8 mouse cellular contexts compared by ENCODE assay signal in genomic region chr6:139248920-139249547, GRCm38 (mm10).
DNase-seq lines count a peak whose midpoint lies in the region; ATAC-seq and TF ChIP-seq lines count a peak whose summit lies in the region.

No protein-coding gene starts in this region.

- no peak overlapping the region for H3K4me3 ChIP-seq in ES-Bruce4 (ENCODE audit: low read depth, low read length)
- H3K4me3 ChIP-seq in heart, postnatal 0 days (ENCODE audit: low read depth, low read length), result no peak overlapping the region
- no peak overlapping the region for H3K4me3 ChIP-seq in lung, embryonic 16.5 days (ENCODE audit: low read length)

- H3K9ac ChIP-seq in ES-Bruce4 (ENCODE audit: low read depth, poor library complexity, severe bottlenecking), result no peak overlapping the region
- H3K9ac ChIP-seq in heart, postnatal 0 days (replicated peaks; ENCODE audit: low read depth, low read length), result no peak overlapping the region
- H3K9ac ChIP-seq in lung, embryonic 16.5 days (ENCODE audit: low read length), result no peak overlapping the region

- peak; percentile 68 for TF ChIP-seq CTCF in ES-Bruce4 (IDR thresholded peaks at IDR 0.05; ENCODE audit: low read depth, low read length)
- TF ChIP-seq CTCF in heart, postnatal 0 days (IDR thresholded peaks at IDR 0.05; ENCODE audit: low read depth), result peak; percentile 84

- TF ChIP-seq POLR2A in ES-Bruce4 (IDR thresholded peaks at IDR 0.05; ENCODE audit: insufficient read depth, low read length), result no peak

- H3K4me2 ChIP-seq in heart, postnatal 0 days (ENCODE audit: low read depth, low read length), result peak overlapping the region; percentile 35
- H3K4me2 ChIP-seq in lung, embryonic 16.5 days (ENCODE audit: low read depth, low read length), result no peak overlapping the region

- H3K27me3 ChIP-seq in ES-Bruce4 (ENCODE audit: control insufficient read depth, insufficient read depth, low read length, poor library complexity, severe bottlenecking), result no peaks in the 10 kb centered on the region
- H3K27me3 ChIP-seq in heart, postnatal 0 days (ENCODE audit: control insufficient read depth, insufficient read depth, low read length), result no peaks in the 10 kb centered on the region
- no peaks in the 10 kb centered on the region for H3K27me3 ChIP-seq in lung, embryonic 16.5 days (ENCODE audit: control insufficient read depth, insufficient read depth, low read depth, low read length)

- ATAC-seq in heart, postnatal 0 days (ENCODE audit: insufficient read depth, low read depth), result 0 out of 2 replicates have a peak, but pooled peaks have one; percentile 49
- ATAC-seq in lung, embryonic 16.5 days (ENCODE audit: low read depth), result peak; percentile 67; the same call in 1 of the 2 replicates

- H3K27ac ChIP-seq in ES-Bruce4 (ENCODE audit: insufficient read depth, low read length), result no peak overlapping the region
- no peak overlapping the region for H3K27ac ChIP-seq in heart, postnatal 0 days (ENCODE audit: low read depth)
- no peak overlapping the region for H3K27ac ChIP-seq in lung, embryonic 16.5 days (ENCODE audit: low read length)

- no peaks in the 10 kb centered on the region for H3K4me1 ChIP-seq in ES-Bruce4 (ENCODE audit: control insufficient read depth, insufficient read depth, low read length)
- no peaks in the 10 kb centered on the region for H3K4me1 ChIP-seq in heart, postnatal 0 days (ENCODE audit: control insufficient read depth, insufficient read depth)
- no peaks in the 10 kb centered on the region for H3K4me1 ChIP-seq in lung, embryonic 16.5 days (replicated peaks; ENCODE audit: control insufficient read depth, insufficient read depth, low read length)

- DNase-seq in adrenal gland, adult 2 months, result peak; percentile 35
- DNase-seq in embryo, embryonic 11.5 days (ENCODE audit: low read depth, low spot score), result peak; percentile 56
- peak; percentile 65 for DNase-seq in heart, postnatal 0 days (ENCODE audit: low spot score)
- peak; percentile 64 for DNase-seq in layer of hippocampus, adult 11-12 months (ENCODE audit: low spot score)
- peak; percentile 85 for DNase-seq in retina, postnatal 1 day
- DNase-seq in spleen, adult 12 weeks (ENCODE audit: low spot score), result no peak

- H3K9me3 ChIP-seq in ES-Bruce4 (replicated peaks; ENCODE audit: control insufficient read depth, insufficient read depth, low read length, poor library complexity, severe bottlenecking), result no peaks in the 10 kb centered on the region
- no peaks in the 10 kb centered on the region for H3K9me3 ChIP-seq in heart, postnatal 0 days (replicated peaks; ENCODE audit: control insufficient read depth, low read length)
- no peaks in the 10 kb centered on the region for H3K9me3 ChIP-seq in lung, embryonic 16.5 days (ENCODE audit: control insufficient read depth, low read length)

- no peaks in the 10 kb centered on the region for H3K36me3 ChIP-seq in ES-Bruce4 (ENCODE audit: control insufficient read depth, insufficient read depth, low read length, poor library complexity, severe bottlenecking)
- no peaks in the 10 kb centered on the region for H3K36me3 ChIP-seq in heart, postnatal 0 days (replicated peaks; ENCODE audit: control insufficient read depth, insufficient read depth, low read length)
- no peaks in the 10 kb centered on the region for H3K36me3 ChIP-seq in lung, embryonic 16.5 days (ENCODE audit: control insufficient read depth, insufficient read depth, low read length)

- TF ChIP-seq EP300 in ES-Bruce4 (IDR thresholded peaks at IDR 0.05; ENCODE audit: insufficient read depth, low read depth, low read length), result no peak
- TF ChIP-seq EP300 in heart, postnatal 0 days (IDR thresholded peaks at IDR 0.05; ENCODE audit: low read depth), result no peak

- WGBS in heart, postnatal 0 days, result 31% methylated on average over 11 of the region's 11 CpGs
- 28% methylated on average over 11 of the region's 11 CpGs for WGBS in lung, embryonic 16.5 days
